Mouse (Mus musculus) CH12.LX (cell line): ENCODE measurements around the gene Clec4b1.

ENCODE experiments used
- CHD1 ChIP-seq: IDR thresholded peaks from 2 replicates; pipeline ENCODE4 v1.6.1; 2012; ENCODE audit warnings: low read depth, low read length, improper control_type of control experiment, inconsistent platforms
- CHD2 ChIP-seq: IDR thresholded peaks from 2 replicates; pipeline ENCODE4 v1.6.1; 2011; ENCODE audit warnings: low read length, improper control_type of control experiment
- CTCF ChIP-seq, 2 experiments: IDR thresholded peaks in 1 of 2; conservative IDR thresholded peaks in 1 of 2; 2 replicates each; pipeline ENCODE4 v1.5.1; 2011 to 2012; ENCODE audit warnings: low read depth in 2 of 2, low read length in 2 of 2, improper control_type of control experiment in 1 of 2, inconsistent platforms in 1 of 2, mild to moderate bottlenecking in 1 of 2, moderate library complexity in 1 of 2
- E2F4 ChIP-seq: IDR thresholded peaks from 2 replicates; pipeline ENCODE4 v1.6.1; 2011; ENCODE audit warnings: low read depth, low read length, improper control_type of control experiment; ENCODE audit not compliant: insufficient replicate concordance
- EP300 ChIP-seq: IDR thresholded peaks from 2 replicates; pipeline ENCODE4 v1.6.1; 2011; ENCODE audit warnings: low read length, improper control_type of control experiment
- ETS1 ChIP-seq: conservative IDR thresholded peaks from 2 replicates; pipeline ENCODE4 v1.6.1; 2012; ENCODE audit warnings: low read depth, mild to moderate bottlenecking, inconsistent platforms, low read length, improper control_type of control experiment, moderate library complexity
- JUND ChIP-seq: conservative IDR thresholded peaks from 2 replicates; pipeline ENCODE4 v1.6.1; 2011; ENCODE audit warnings: low read depth, low read length, improper control_type of control experiment
- KAT2A ChIP-seq: IDR thresholded peaks from 2 replicates; pipeline ENCODE4 v1.6.1; 2012; ENCODE audit warnings: low read length, improper control_type of control experiment, inconsistent platforms; ENCODE audit not compliant: insufficient replicate concordance
- POLR2A ChIP-seq: IDR thresholded peaks from 2 replicates; pipeline ENCODE4 v1.6.1; 2011; ENCODE audit warnings: low read depth, mild to moderate bottlenecking, improper control_type of control experiment, low read length
- POLR2AphosphoS2 ChIP-seq: IDR thresholded peaks from 2 replicates; pipeline ENCODE4 v1.6.1; 2011; ENCODE audit warnings: low read depth, low read length, improper control_type of control experiment
- USF2 ChIP-seq: conservative IDR thresholded peaks from 2 replicates; pipeline ENCODE4 v1.6.1; 2011; ENCODE audit warnings: low read depth, low read length, improper control_type of control experiment
- ZKSCAN1 ChIP-seq: IDR thresholded peaks from 2 replicates; pipeline ENCODE4 v1.6.1; 2012; ENCODE audit warnings: low read depth, inconsistent platforms, low read length, improper control_type of control experiment, borderline replicate concordance

GRCm38 (mm10) chr6:123049742-123050372, at the start of gene Clec4b1:
- no peak for TF ChIP-seq USF2
- TF ChIP-seq CHD1 = no peak
- TF ChIP-seq KAT2A = no peak
- TF ChIP-seq EP300 = no peak
- no peak for TF ChIP-seq E2F4
- TF ChIP-seq CTCF (conservative IDR thresholded peaks at IDR 0.05 in 1 of 2, IDR thresholded peaks at IDR 0.05 in 1 of 2; ENCODE audit: low read depth in 2 of 2, low read length in 2 of 2) = no peak
- TF ChIP-seq CHD2 = no peak
- TF ChIP-seq POLR2A = no peak
- TF ChIP-seq JUND = no peak
- TF ChIP-seq ETS1 = no peak
- no peak for TF ChIP-seq ZKSCAN1
- no peak for TF ChIP-seq POLR2AphosphoS2
